Mouse (Mus musculus) C2C12 (cell line): ENCODE results near the gene Mapkapk3. TPM values are rescaled to one million over a fixed set of nuclear protein-coding genes. Genes with fewer than 3 reads are reported as not detected.

Source experiments
- H3K27me3 ChIP-seq: one replicate; pipeline ENCODE4 v1.6.1; 2011; ENCODE audit not compliant: control insufficient read depth, insufficient read depth, insufficient read length
- H3K36me3 ChIP-seq: one replicate; pipeline ENCODE4 v1.6.1; 2011; ENCODE audit not compliant: control insufficient read depth, insufficient read depth
- H3K4me3 ChIP-seq: one replicate; pipeline ENCODE4 v1.5.1; 2011; ENCODE audit warnings: mild to moderate bottlenecking, control low read depth; ENCODE audit not compliant: poor library complexity, insufficient read depth, severe bottlenecking
- H3K79me2 ChIP-seq: one replicate; pipeline ENCODE4 v1.6.1; 2011; ENCODE audit not compliant: control insufficient read depth, insufficient read depth
- H3K79me3 ChIP-seq: one replicate; pipeline ENCODE4 v1.6.1; 2011; ENCODE audit warnings: low read depth, control low read depth
- H3ac ChIP-seq: one replicate; pipeline ENCODE3; 2011; ENCODE audit warnings: low read depth; ENCODE audit not compliant: control insufficient read depth, insufficient read length
- CEBPB ChIP-seq: IDR thresholded peaks from one replicate; pipeline ENCODE4 v1.6.1; 2011; ENCODE audit warnings: low read depth, mild to moderate bottlenecking, control low read depth, moderate library complexity
- CTCF ChIP-seq: IDR thresholded peaks from one replicate; pipeline ENCODE4 v1.5.1; 2011; ENCODE audit not compliant: control insufficient read depth, insufficient read depth, insufficient read length
- FOSL1 ChIP-seq: IDR thresholded peaks from one replicate; pipeline ENCODE4 v1.8.0; 2011; ENCODE audit warnings: mild to moderate bottlenecking, low read length; ENCODE audit not compliant: poor library complexity, insufficient read depth, severe bottlenecking
- MAX ChIP-seq: IDR thresholded peaks from one replicate; pipeline ENCODE4 v1.6.1; 2011; ENCODE audit warnings: mild to moderate bottlenecking, control low read depth
- MYOD1 ChIP-seq: IDR thresholded peaks from one replicate; pipeline ENCODE4 v1.6.1; 2011; ENCODE audit warnings: low read depth; ENCODE audit not compliant: control insufficient read depth, insufficient read length
- MYOG ChIP-seq: IDR thresholded peaks from one replicate; pipeline ENCODE4 v1.6.1; 2011; ENCODE audit not compliant: control insufficient read depth, insufficient read length; ENCODE audit errors: extremely low read depth
- USF1 ChIP-seq: IDR thresholded peaks from one replicate; pipeline ENCODE4 v1.6.1; 2011; ENCODE audit warnings: low read depth, mild to moderate bottlenecking, control low read depth, moderate library complexity
- polyA plus RNA-seq: library from polyadenylated mRNA; unstranded; fragments of >200 nt; fragmentation: generic; extraction: Trizol; gene quantifications from one replicate; pipeline ENCODE4 v1.2.1, GENCODE M21; 2012; ENCODE audit warnings: missing spikeins

Mapkapk3 gene
- polyA plus RNA-seq, 1 experiment = 5.3 TPM

DNA sequence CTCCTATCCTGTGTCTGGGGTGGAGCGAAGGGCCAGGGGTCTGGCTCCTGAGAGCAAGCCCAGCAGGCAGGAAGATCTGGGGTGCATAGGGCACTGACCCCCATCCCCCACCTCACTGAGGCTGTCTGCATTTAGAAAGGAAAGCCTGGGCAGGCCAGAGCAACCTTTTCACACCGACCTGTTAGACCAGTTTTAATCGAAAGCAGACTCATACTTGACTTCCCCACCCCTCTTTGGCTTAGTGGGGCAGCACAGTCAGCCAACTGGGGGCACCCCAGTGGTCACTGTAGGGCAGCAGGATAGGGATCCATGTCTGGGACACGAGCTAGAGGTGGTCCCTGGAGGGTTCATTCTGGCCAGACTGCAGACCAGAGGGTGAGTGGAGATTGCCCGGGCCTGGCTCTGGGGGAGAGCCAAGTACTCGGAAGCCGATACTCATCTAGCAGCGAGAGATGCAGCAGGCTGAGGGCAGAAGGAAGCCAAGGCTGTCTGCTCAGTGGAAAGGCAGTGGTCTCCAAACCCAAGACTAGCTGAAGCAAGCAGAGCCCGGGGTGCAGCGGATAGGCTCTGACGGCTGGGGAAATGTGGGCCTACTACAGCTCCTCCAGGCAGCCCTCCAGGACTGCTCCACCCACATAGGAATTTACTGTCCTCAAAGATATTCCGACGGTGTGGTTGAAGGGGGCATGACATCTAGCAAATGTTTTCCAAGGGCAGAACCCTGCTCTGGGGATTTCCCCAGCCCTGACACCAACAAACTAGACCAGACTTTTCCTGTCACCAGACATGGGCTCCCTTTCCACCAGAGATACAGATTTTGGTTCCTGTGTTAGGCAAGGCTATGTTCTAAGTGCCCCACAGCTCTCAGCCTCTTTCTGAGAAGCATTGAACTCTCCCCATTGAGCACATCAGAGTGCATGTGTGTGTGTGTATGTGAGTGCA lies 16.2 kb upstream of the Mapkapk3 start:
- no peaks in the 10 kb centered on the region for H3K36me3 ChIP-seq
- no peaks in the 10 kb centered on the region for H3K27me3 ChIP-seq
- H3K79me2 ChIP-seq = no peaks in the 10 kb centered on the region
- no peak for TF ChIP-seq MYOG
- no peak for TF ChIP-seq FOSL1
- TF ChIP-seq MYOD1 = no peak
- no peak for TF ChIP-seq CEBPB
- TF ChIP-seq USF1 = no peak
- no peak for TF ChIP-seq MAX
- no peak for TF ChIP-seq CTCF
- H3ac ChIP-seq = no peak overlapping the region
- H3K79me3 ChIP-seq = no peaks in the 10 kb centered on the region
- no peak overlapping the region for H3K4me3 ChIP-seq

DNA sequence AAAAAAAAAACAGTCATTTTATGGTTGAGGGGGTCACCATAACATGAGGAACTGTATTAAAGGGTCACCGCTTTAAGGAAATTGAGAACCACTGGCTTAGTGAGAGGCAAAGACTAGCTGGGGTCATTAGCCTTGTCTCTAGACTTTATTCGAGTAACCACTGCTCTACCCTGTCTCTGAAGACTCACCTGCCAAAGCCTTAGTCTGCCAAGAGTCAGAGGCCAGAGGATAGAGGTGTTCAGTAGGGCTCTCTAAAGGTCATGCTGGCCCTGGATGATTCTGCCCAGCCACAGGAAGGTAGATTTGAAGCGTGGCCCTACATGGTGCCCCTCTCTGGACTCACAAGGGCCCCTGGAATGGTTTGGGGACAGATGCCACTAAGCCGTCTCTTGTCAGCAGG lies 15.3 kb upstream of the Mapkapk3 start:
- H3K36me3 ChIP-seq = no peaks in the 10 kb centered on the region
- H3K27me3 ChIP-seq = no peaks in the 10 kb centered on the region
- H3K4me3 ChIP-seq = no peak overlapping the region
- no peak overlapping the region for H3ac ChIP-seq
- H3K79me2 ChIP-seq = no peaks in the 10 kb centered on the region
- no peaks in the 10 kb centered on the region for H3K79me3 ChIP-seq
- no peak for TF ChIP-seq FOSL1

DNA sequence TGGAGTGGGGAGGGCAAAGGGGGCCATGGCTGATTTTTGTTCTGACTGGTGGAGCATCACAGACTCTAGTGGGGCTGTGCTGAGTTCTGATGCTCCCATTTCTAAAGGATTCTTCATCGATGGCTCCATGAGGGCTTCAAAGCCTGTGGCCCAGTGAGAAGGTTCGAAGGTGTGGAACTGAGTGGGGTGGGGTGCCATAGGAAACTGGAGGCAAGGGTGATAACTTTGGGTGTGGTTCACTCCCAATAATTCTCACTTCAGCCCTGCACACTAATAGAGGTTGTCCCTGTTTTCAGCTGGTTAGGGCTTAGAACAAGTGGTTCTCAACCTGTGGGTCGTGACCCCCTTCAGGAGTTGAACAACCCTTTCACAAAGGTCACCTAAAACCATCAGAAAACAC lies 14.7 kb upstream of the Mapkapk3 start:
- Histone ChIP-seq H3K79me3 (no peaks in the 10 kb centered on the region), H3ac (no peak overlapping the region), H3K36me3 (no peaks in the 10 kb centered on the region), H3K27me3 (no peaks in the 10 kb centered on the region), H3K4me3 (no peak overlapping the region), H3K79me2 (no peaks in the 10 kb centered on the region)
- TF ChIP-seq MYOG (no peak), USF1 (no peak), FOSL1 (no peak), CTCF (no peak), CEBPB (no peak), MAX (no peak), MYOD1 (no peak)

DNA sequence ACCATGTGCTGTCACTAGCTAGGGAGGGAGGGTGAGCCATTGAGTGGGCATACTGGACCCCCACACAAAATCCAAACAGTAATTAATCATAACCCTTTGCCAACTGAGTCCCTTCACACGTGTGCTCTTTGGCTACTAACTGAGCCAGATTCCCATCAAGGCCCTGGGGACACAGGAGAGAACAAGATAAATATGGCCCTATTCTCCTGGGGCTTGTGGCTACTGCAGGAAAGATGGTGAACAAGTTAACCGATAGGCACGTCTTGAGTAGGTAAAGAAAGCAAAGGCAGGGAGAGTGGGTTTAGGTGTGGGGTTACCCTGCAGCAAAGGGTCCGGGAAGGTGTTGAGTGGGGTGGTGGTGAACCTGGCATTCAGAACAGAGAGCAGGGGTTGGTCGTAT lies 14.2 kb upstream of the Mapkapk3 start:
- TF ChIP-seq MAX = no peak
- no peak for TF ChIP-seq USF1
- TF ChIP-seq CTCF = no peak
- TF ChIP-seq MYOG = no peak
- TF ChIP-seq FOSL1 = no peak
- TF ChIP-seq MYOD1 = no peak
- TF ChIP-seq CEBPB = no peak
- H3ac ChIP-seq = no peak overlapping the region
- no peaks in the 10 kb centered on the region for H3K79me2 ChIP-seq

DNA sequence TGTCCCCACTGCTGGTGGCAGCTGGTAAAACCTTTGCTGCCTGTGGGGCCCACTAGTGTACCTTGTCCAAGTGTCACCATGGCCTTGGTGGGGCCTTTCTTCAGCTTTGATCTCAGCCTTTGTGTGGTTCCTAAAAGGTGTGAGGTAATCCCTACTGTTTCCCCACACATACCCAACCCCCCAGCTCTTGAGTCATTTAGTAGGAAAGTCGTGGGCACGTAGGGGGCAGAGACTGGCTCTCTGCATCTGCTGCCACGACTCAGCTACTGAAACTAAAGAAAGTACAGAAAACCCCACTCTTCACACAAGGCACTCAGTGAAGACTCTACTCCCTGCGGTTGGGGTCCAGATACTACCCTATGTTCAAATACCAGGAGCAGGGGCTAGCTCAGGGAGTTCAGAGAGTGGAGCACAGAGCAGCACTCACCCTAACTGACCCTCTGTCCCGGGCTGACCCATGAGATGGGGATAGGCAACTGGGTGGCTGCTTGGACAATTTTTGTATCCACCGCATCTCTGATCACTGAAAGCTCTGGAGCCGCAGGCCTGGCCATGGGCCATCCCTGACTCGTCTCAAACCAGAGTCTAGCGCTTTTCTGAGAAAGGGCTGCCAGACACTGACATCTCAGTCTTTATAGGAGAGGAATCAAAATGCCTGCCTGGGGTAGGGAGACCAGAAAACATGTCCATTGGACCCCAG lies 13.6 kb upstream of the Mapkapk3 start:
- Histone ChIP-seq H3K4me3 (no peak overlapping the region), H3K79me3 (no peaks in the 10 kb centered on the region), H3ac (no peak overlapping the region), H3K36me3 (no peaks in the 10 kb centered on the region), H3K79me2 (no peaks in the 10 kb centered on the region), H3K27me3 (no peaks in the 10 kb centered on the region)
- no peak for TF ChIP-seq MYOD1

More for the DNA sequence above, 14.2 kb upstream of the Mapkapk3 start:
- Histone ChIP-seq H3K4me3 (no peak overlapping the region), H3K79me3 (no peaks in the 10 kb centered on the region), H3K36me3 (no peaks in the 10 kb centered on the region), H3K27me3 (no peaks in the 10 kb centered on the region)

DNA sequence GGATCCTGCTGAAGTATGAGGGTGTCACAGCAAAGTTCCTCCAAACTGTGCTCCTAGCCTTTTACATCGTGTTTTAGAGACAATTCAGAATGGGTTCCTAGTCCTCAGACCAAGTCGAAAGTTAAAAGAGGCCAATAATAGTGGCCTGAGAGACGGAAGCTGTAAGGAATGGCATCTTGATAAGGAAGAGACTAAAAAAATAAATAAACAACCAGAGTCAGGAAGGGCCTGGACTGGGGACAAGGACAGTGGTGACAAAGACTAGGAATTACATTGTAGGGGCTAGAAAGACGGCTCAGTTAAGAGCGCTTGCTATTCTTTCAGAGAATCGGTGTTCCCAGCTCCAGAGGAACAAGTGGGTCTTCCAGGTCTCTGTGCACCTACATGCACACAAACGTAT lies 12.9 kb upstream of the Mapkapk3 start:
- Histone ChIP-seq H3K36me3 (no peaks in the 10 kb centered on the region), H3K79me2 (no peaks in the 10 kb centered on the region), H3ac (no peak overlapping the region), H3K27me3 (no peaks in the 10 kb centered on the region), H3K79me3 (no peaks in the 10 kb centered on the region), H3K4me3 (no peak overlapping the region)
- TF ChIP-seq CEBPB (no peak), MAX (no peak), MYOG (no peak), MYOD1 (no peak), FOSL1 (no peak), CTCF (no peak), USF1 (no peak)
